Mouse (Mus musculus) stomach, embryonic 15.5 days (tissue): ENCODE results near the gene Zfp367. TPM values are rescaled to one million over a fixed set of nuclear protein-coding genes. Genes with fewer than 3 reads are reported as not detected.

Experiments
- ATAC-seq: fragments of 200-750 bp; cut with Nextera tagmentation; 2 replicates; pipeline ENCODE4 v1.8.0; 2017; ENCODE audit warnings: low read depth, moderate number of reproducible peaks, moderate TSS enrichment; ENCODE audit not compliant: insufficient read depth, low FRiP score
- H3K27ac ChIP-seq: fragments of 300-500 bp; sonication (generic); 2 replicates; pipeline ENCODE4 v1.5.1; 2015; ENCODE audit warnings: mild to moderate bottlenecking, inconsistent platforms
- H3K27me3 ChIP-seq: fragments of 300-500 bp; sonication (generic); replicated peaks from 2 replicates; pipeline ENCODE4 v1.6.1; 2015; ENCODE audit warnings: inconsistent platforms
- H3K36me3 ChIP-seq: fragments of 300-500 bp; sonication (generic); 2 replicates; pipeline ENCODE4 v1.6.1; 2015; ENCODE audit warnings: inconsistent platforms
- H3K4me1 ChIP-seq: fragments of 300-500 bp; sonication (generic); 2 replicates; pipeline ENCODE4 v1.6.1; 2015; ENCODE audit warnings: inconsistent platforms
- H3K4me2 ChIP-seq: fragments of 300-500 bp; sonication (generic); 2 replicates; pipeline ENCODE4 v1.6.1; 2015; ENCODE audit warnings: mild to moderate bottlenecking, inconsistent platforms
- H3K4me3 ChIP-seq: fragments of 300-500 bp; sonication (generic); replicated peaks from 2 replicates; pipeline ENCODE4 v1.5.1; 2015; ENCODE audit warnings: inconsistent platforms
- H3K9ac ChIP-seq: fragments of 300-500 bp; sonication (generic); 2 replicates; pipeline ENCODE4 v1.6.1; 2015; ENCODE audit warnings: inconsistent platforms
- H3K9me3 ChIP-seq: fragments of 300-500 bp; sonication (generic); 2 replicates; pipeline ENCODE4 v1.6.1; 2016; ENCODE audit warnings: inconsistent platforms
- WGBS: fragments of 180-500 bp; shearing (Covaris S2); methylation state at CpG from one replicate; pipeline ENCODE4 v1.1.7; 2015; 5-methylcytosine and 5-hydroxymethylcytosine counted together
- polyA plus RNA-seq: library from polyadenylated mRNA; unstranded; fragments of >200 nt; fragmentation: Nextera tagmentation; extraction: Ambion mirVana; gene quantifications from 2 replicates; pipeline ENCODE4 v1.2.1, GENCODE M21; 2015

Gene Zfp367
- polyA plus RNA-seq, 1 experiment from 2014 or later, result 23.9 TPM

GRCm38 (mm10) chr13:64180300-64180699 is 27.3 kb upstream of the Zfp367 start:
- no peak for ATAC-seq
- Histone ChIP-seq H3K9me3 (no peaks in the 10 kb centered on the region), H3K4me2 (no peak overlapping the region), H3K4me3 (no peak overlapping the region), H3K27me3 (no peaks in the 10 kb centered on the region), H3K4me1 (no peaks in the 10 kb centered on the region), H3K36me3 (peaks cover 6% of the 10 kb centered on the region; the same call in 1 of the 2 replicates), H3K27ac (no peak overlapping the region), H3K9ac (no peak overlapping the region)
- 84% methylated on average over 4 of the region's 4 CpGs for WGBS

GRCm38 (mm10) chr13:64178746-64179652 is 26.0 kb upstream of the Zfp367 start:
- Histone ChIP-seq H3K9ac (no peak overlapping the region), H3K27ac (no peak overlapping the region), H3K36me3 (peaks cover 9% of the 10 kb centered on the region; the same call in 1 of the 2 replicates), H3K4me3 (no peak overlapping the region), H3K9me3 (no peaks in the 10 kb centered on the region), H3K4me2 (no peak overlapping the region), H3K4me1 (no peaks in the 10 kb centered on the region), H3K27me3 (no peaks in the 10 kb centered on the region)
- 75% methylated on average over 13 of the region's 13 CpGs for WGBS
- ATAC-seq, result no peak

DNA sequence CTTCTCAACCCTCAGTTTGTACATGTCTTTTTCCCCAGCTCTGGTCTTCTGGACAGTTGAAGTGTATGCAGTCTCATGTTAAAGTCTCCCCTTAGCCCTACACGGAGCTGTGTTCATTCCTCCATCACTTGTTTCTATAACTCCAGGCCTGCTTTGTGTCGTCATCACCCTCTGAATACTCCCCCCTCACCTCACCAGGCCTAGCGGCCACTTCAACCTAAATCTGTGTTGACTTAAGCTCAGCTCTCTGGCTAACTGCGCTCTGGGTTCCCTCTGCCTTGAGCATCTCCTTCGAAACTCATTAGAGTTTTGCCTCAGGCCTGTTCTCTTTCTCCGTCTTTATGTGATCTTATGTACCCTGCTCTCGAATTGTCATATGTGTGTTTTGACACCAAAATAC is 25.0 kb upstream of the Zfp367 start:
- ATAC-seq, result no peak
- WGBS, result 77% methylated on average over 7 of the region's 7 CpGs
- Histone ChIP-seq H3K27ac (no peak overlapping the region), H3K9me3 (no peaks in the 10 kb centered on the region), H3K4me1 (no peaks in the 10 kb centered on the region), H3K27me3 (no peaks in the 10 kb centered on the region), H3K9ac (no peak overlapping the region), H3K4me2 (no peak overlapping the region), H3K4me3 (no peak overlapping the region), H3K36me3 (peaks cover 11% of the 10 kb centered on the region)

DNA sequence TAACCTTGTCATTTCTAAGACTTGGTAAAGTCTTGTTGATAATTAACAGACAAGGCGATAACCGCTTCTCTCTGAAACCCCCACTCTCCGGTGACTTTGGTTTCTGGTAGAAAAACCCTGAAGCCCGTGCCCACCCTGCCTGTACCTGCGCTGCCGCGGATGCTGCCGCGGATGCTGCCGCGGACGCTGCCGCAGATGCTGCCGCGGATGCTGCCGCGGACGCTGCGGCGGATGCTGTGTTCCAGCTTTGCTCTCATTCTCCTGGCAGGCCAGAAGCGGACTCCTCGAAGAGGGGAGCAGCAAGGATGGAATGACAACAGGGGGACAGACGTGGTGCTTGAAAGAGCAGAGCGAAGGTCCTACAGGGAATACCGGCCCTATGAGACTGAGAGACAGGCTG is 16.7 kb upstream of the Zfp367 start:
- 98% methylated on average over 25 of the region's 25 CpGs for WGBS
- Histone ChIP-seq H3K4me1 (no peaks in the 10 kb centered on the region), H3K4me3 (no peak overlapping the region), H3K4me2 (no peak overlapping the region), H3K9ac (no peak overlapping the region), H3K27me3 (no peaks in the 10 kb centered on the region), H3K36me3 (peaks cover 41% of the 10 kb centered on the region), H3K27ac (no peak overlapping the region), H3K9me3 (0 out of 2 replicates have a peak, but pooled peaks cover 15% of the 10 kb centered on the region)
- ATAC-seq, result no peak

DNA sequence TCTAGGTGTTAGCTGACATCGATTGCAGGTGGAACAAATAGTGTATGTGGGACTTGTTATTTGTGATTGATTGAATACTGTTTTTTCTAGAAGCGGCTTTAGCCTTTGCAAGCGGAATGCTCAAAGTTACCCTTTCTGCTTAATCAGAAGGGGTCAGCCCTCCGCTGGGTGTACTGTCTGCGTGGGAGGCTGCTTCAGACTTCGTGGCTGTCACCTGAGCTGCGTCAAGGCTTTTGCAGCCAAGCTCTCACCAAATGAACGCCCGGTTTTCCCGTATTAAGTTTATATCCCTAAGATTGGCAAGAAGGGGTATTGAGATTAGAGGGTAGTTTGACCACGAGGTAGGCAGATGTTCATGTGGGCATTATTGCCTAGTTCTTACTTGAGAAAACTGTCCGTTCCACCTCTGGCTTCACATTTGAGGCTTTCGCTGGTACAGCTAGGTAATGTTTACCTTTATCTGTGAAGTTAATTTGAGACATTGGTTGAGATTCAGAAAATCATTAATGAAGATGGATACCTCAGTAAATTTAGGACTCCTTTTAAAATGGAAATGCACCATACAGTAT is 10.2 kb upstream of the Zfp367 start:
- no peak for ATAC-seq
- Histone ChIP-seq H3K9ac (no peak overlapping the region), H3K4me3 (peak overlapping the region; percentile 64), H3K9me3 (no peaks in the 10 kb centered on the region), H3K27ac (no peak overlapping the region), H3K27me3 (no peaks in the 10 kb centered on the region), H3K36me3 (0 out of 2 replicates have a peak, but pooled peaks cover 3% of the 10 kb centered on the region), H3K4me2 (peak overlapping the region; percentile 95), H3K4me1 (peaks cover 12% of the 10 kb centered on the region)
- WGBS, result 37% methylated on average over 13 of the region's 13 CpGs

DNA sequence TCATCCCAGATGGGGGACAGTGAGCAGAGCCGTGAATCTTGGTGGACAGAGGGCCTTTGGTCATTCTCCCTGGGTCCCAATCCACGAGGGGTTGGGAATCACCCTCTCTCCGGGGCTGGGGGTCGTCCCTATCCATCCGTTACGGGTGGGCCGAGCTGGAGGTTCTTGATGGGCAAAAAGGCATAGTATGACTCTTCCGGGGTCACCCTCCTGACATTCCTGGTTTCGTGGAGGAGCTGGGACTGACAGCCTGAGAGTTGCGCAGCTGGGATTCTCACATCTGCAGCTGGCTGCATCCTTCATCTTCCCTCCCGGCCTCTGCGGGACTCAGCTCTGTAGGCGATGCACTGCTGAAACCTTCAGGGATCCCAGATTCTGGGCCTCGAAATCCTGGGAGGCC is 9.6 kb upstream of the Zfp367 start:
- Histone ChIP-seq H3K27ac (no peak overlapping the region), H3K9me3 (no peaks in the 10 kb centered on the region), H3K36me3 (0 out of 2 replicates have a peak, but pooled peaks cover 3% of the 10 kb centered on the region), H3K27me3 (no peaks in the 10 kb centered on the region), H3K4me1 (peaks cover 12% of the 10 kb centered on the region), H3K4me2 (peak overlapping the region; percentile 95), H3K9ac (peak overlapping the region; percentile 76), H3K4me3 (peak overlapping the region; percentile 64)
- ATAC-seq, result 0 out of 2 replicates have a peak, but pooled peaks have one; percentile 1
- 4% methylated on average over 14 of the region's 14 CpGs for WGBS

DNA sequence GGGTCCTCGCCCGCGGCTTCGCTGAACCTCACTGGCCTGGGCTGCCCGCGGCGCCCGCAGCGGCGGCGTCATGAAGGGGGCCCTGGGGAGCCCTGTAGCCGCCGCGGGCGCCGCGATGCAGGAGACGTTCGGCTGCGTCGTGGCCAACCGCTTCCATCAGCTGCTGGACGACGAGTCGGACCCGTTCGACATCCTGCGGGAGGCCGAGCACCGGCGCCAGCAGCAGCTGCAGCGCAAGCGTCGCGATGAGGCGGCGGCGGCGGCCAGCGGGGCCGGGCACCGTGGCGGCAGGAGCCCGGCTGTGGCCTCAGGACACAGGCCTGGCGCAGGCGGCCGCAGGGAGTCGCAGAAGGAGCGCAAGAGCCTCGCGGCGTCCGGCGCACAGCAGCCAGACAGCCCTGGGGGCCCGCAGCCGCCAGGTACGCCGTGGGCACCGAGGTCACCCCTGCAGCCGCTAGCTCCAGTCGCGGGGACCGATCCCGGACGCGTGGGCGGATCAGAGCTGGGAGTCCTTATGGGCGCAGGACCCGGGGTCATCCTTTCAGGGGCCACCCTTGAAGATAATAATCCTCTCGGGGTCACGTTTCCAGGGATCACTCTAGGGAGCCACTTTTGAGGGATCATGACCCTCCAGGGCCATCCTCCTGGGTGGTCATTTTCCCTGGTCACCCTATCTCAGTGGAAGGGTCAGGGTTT is 9.1 kb upstream of the Zfp367 start:
- Histone ChIP-seq H3K9ac (peak overlapping the region; percentile 76), H3K27ac (peak overlapping the region; percentile 77; the same call in 1 of the 2 replicates), H3K4me3 (peak overlapping the region; percentile 64), H3K4me2 (peak overlapping the region; percentile 95), H3K4me1 (peaks cover 12% of the 10 kb centered on the region), H3K9me3 (no peaks in the 10 kb centered on the region), H3K27me3 (no peaks in the 10 kb centered on the region), H3K36me3 (no peaks in the 10 kb centered on the region)
- WGBS, result under 1% methylated on average over 71 of the region's 71 CpGs
- ATAC-seq, result peak; percentile 47; the same call in 1 of the 2 replicates

DNA sequence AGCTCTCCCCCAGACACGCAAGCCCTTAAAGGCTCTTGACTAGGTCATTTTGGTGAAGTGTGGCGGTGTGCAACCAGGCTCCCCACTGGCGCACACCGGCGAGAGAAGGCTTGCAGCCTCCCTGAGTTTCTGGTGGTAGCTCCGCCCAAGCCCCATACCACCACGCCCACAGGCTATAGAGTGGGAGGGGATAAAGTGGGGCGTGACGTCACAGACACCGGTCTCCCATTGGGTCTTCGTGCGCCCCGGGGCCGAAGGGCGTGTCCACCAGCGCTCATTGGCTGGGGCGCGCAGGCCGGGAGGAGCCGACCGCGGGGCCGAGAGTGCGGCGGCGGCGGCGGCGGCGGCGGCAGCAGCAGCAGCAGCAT is 8.5 kb upstream of the Zfp367 start, which contains the start of gene Habp4:
Gene Habp4, plus strand, starts transcription at position 277 of the 368 bp plus-strand sequence.
- Histone ChIP-seq H3K9ac (peak within 1 kb of the TSS; percentile 76), H3K4me2 (peak within 1 kb of the TSS; percentile 95), H3K27ac (peak within 1 kb of the TSS; percentile 77; the same call in 1 of the 2 replicates), H3K9me3 (no peaks in the 10 kb centered on the region), H3K4me3 (peak within 1 kb of the TSS; percentile 64), H3K4me1 (peaks cover 12% of the 10 kb centered on the region), H3K36me3 (no peaks in the 10 kb centered on the region), H3K27me3 (no peaks in the 10 kb centered on the region)
- peak; percentile 99 for ATAC-seq
- under 1% methylated on average over 31 of the region's 31 CpGs for WGBS

- Histone ChIP-seq H3K4me2 (no peak overlapping the region), H3K36me3 (no peaks in the 10 kb centered on the region), H3K9me3 (no peaks in the 10 kb centered on the region), H3K9ac (no peak overlapping the region), H3K27me3 (no peaks in the 10 kb centered on the region), H3K27ac (no peak overlapping the region), H3K4me1 (peaks cover 3% of the 10 kb centered on the region; the same call in 1 of the 2 replicates), H3K4me3 (no peak overlapping the region)
- ATAC-seq, result no peak
Measured at GRCm38 (mm10) chr13:64156966-64157365, 4.0 kb upstream of the Zfp367 start.

GRCm38 (mm10) chr13:64155171-64155571 is 2.2 kb upstream of the Zfp367 start:
- Histone ChIP-seq H3K4me2 (no peak overlapping the region), H3K9ac (no peak overlapping the region), H3K9me3 (no peaks in the 10 kb centered on the region), H3K27me3 (no peaks in the 10 kb centered on the region), H3K36me3 (no peaks in the 10 kb centered on the region), H3K4me1 (peaks cover 5% of the 10 kb centered on the region; the same call in 1 of the 2 replicates), H3K27ac (no peak overlapping the region), H3K4me3 (no peak overlapping the region)
- WGBS, result 25% methylated on average over 1 of the region's 1 CpGs
- no peak for ATAC-seq

- Histone ChIP-seq H3K4me2 (no peak overlapping the region), H3K9ac (no peak overlapping the region), H3K27ac (no peak overlapping the region), H3K4me3 (no peak overlapping the region), H3K27me3 (no peaks in the 10 kb centered on the region), H3K4me1 (peaks cover 9% of the 10 kb centered on the region), H3K9me3 (no peaks in the 10 kb centered on the region), H3K36me3 (no peaks in the 10 kb centered on the region)
- WGBS, result 47% methylated on average over 2 of the region's 2 CpGs
- no peak for ATAC-seq
Measured at GRCm38 (mm10) chr13:64154651-64155050, 1.6 kb upstream of the Zfp367 start.
